Mouse (Mus musculus) stomach, postnatal 0 days (tissue): ENCODE data around the gene Stbd1.

ENCODE experiments used
- CTCF ChIP-seq: IDR thresholded peaks from 2 replicates; pipeline ENCODE4 v1.5.1; 2016; ENCODE audit warnings: antibody characterized with exemption, low read depth, mild to moderate bottlenecking, moderate library complexity
- EP300 ChIP-seq: optimal IDR thresholded peaks from 2 replicates; pipeline ENCODE3; 2016; ENCODE audit warnings: antibody characterized with exemption

DNA sequence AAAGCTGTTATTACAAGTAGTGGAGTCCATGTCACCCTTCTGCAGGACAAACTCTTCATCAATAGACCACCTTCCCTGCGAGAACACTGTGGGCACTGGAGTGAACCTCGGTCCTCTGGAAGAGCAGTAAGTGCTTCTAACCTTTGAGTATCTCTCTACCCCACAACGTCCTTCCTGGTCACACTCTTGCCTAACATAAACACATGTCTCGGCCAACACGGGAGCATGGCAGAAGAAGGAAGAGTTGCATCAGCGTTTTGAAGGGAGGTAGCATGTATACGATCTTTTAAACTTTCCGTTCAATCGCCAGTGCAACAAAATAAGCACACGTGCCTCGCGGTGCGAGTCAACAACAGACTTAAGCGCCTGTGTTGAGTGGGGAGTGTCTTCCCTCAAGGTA, 23.3 kb upstream of the Stbd1 start:
- no peak for TF ChIP-seq CTCF
- no peak for TF ChIP-seq EP300
